Mouse (Mus musculus) left cerebral cortex, postnatal 14 days (tissue): Measurements from ENCODE around the gene Arhgap22. TPM values are rescaled to one million over a fixed set of nuclear protein-coding genes. Genes with fewer than 3 reads are reported as not detected.

ENCODE experiments used
- DNase-seq, 2 experiments: peaks; one replicate each; pipeline ENCODE4 v3.0.0; 2021 to 2022; ENCODE audit warnings: low spot score in 2 of 2, mixed read lengths in 1 of 2
- intact Hi-C: fragments of 180-260 bp; cut with DNase I; formaldehyde crosslinking; loops from one replicate; pipeline ENCODE4 v1.15.1; 2025
- total RNA-seq, 2 experiments: library from RNA; stranded (reverse); gene quantifications; 2 replicates each; pipeline ENCODE4 v1.2.3; 2021

Arhgap22 gene
- total RNA-seq, 2 experiments from 2014 or later: 8.8 to 11.4 TPM

- intact Hi-C loops: no loop called here
- no peak for DNase-seq
Observed at GRCm38 (mm10) chr14:33250956-33251745, 37.3 kb downstream of the Arhgap22 start.

- intact Hi-C loops: loop anchor here (5.0 kb wide), 1 partner anchor 34 kb away; no protein-coding TSS in a partner anchor
Observed at GRCm38 (mm10) chr14:33258256-33258655, 44.4 kb downstream of the Arhgap22 start.

GRCm38 (mm10) chr14:33260131-33260530 lies 46.3 kb downstream of the Arhgap22 start:
- DNase-seq: no peak
- intact Hi-C loops: no loop called here

More at GRCm38 (mm10) chr14:33258256-33258655, 44.4 kb downstream of the Arhgap22 start:
- DNase-seq: no peak

- intact Hi-C loops: no loop called here
- DNase-seq: no peak
Observed at GRCm38 (mm10) chr14:33264795-33265194, 51.0 kb downstream of the Arhgap22 start.

GRCm38 (mm10) chr14:33276240-33276639 lies 62.4 kb downstream of the Arhgap22 start:
- DNase-seq: no peak
- intact Hi-C loops: no loop called here

- DNase-seq: no peak
- intact Hi-C loops: no loop called here
Observed at GRCm38 (mm10) chr14:33278374-33278773, 64.5 kb downstream of the Arhgap22 start.

- no peak for DNase-seq
Observed at GRCm38 (mm10) chr14:33280921-33281320, 67.1 kb downstream of the Arhgap22 start.

GRCm38 (mm10) chr14:33282447-33282846 lies 68.6 kb downstream of the Arhgap22 start:
- intact Hi-C loops: no loop called here
- no peak for DNase-seq

More at GRCm38 (mm10) chr14:33280921-33281320, 67.1 kb downstream of the Arhgap22 start:
- intact Hi-C loops: no loop called here

- intact Hi-C loops: no loop called here
Observed at GRCm38 (mm10) chr14:33287920-33288319, 74.1 kb downstream of the Arhgap22 start.

GRCm38 (mm10) chr14:33290038-33290437 lies 76.2 kb downstream of the Arhgap22 start:
- intact Hi-C loops: loop anchor here (5.0 kb wide), 1 partner anchor 33 kb away; no protein-coding TSS in a partner anchor
- DNase-seq: no peak

More at GRCm38 (mm10) chr14:33287920-33288319, 74.1 kb downstream of the Arhgap22 start:
- DNase-seq: no peak

- DNase-seq: no peak
- intact Hi-C loops: loop anchor here (5.0 kb wide), 1 partner anchor 37 kb away; no protein-coding TSS in a partner anchor
Observed at GRCm38 (mm10) chr14:33294488-33294887, 80.7 kb downstream of the Arhgap22 start.

GRCm38 (mm10) chr14:33296698-33297341 lies 83.0 kb downstream of the Arhgap22 start:
- peak; percentile 65 to 80 for DNase-seq
- intact Hi-C loops: no loop called here

- intact Hi-C loops: no loop called here
- DNase-seq: no peak
Observed at GRCm38 (mm10) chr14:33300591-33300990, 86.8 kb downstream of the Arhgap22 start.

GRCm38 (mm10) chr14:33303348-33303819 lies 89.6 kb downstream of the Arhgap22 start:
- peak; percentile 87 to 93 for DNase-seq
- intact Hi-C loops: loop anchor here (1.0 kb wide), 1 partner anchor 90 kb away; no protein-coding TSS in a partner anchor

GRCm38 (mm10) chr14:33305645-33306281 lies 91.9 kb downstream of the Arhgap22 start:
- intact Hi-C loops: no loop called here

GRCm38 (mm10) chr14:33310719-33311118 lies 96.9 kb downstream of the Arhgap22 start:
- intact Hi-C loops: no loop called here
- DNase-seq: no peak

More at GRCm38 (mm10) chr14:33305645-33306281, 91.9 kb downstream of the Arhgap22 start:
- no peak for DNase-seq

- intact Hi-C loops: loop anchor here (2.0 kb wide), 1 partner anchor 58 kb away; no protein-coding TSS in a partner anchor
- no peak for DNase-seq
Observed at GRCm38 (mm10) chr14:33312309-33312708, 98.5 kb downstream of the Arhgap22 start.

GRCm38 (mm10) chr14:33313624-33314023 lies 99.8 kb downstream of the Arhgap22 start:
- intact Hi-C loops: loop anchor here (2.0 kb wide), 1 partner anchor 57 kb away; no protein-coding TSS in a partner anchor
- DNase-seq: peak; percentile 66 to 74

GRCm38 (mm10) chr14:33314160-33314559 lies 100.3 kb downstream of the Arhgap22 start:
- intact Hi-C loops: no loop called here
- DNase-seq: no peak
